Mouse (Mus musculus): ENCODE measurements around the gene Osgin1.

Osgin1 gene

GRCm38 (mm10) chr8:119424199-119424733 is 9.7 kb upstream of the Osgin1 start:
- no peak for DNase-seq

GRCm38 (mm10) chr8:119424740-119425139 is 9.2 kb upstream of the Osgin1 start:
- peak in 1 of 2 experiments; percentile 55 for DNase-seq

GRCm38 (mm10) chr8:119425533-119425932 is 8.4 kb upstream of the Osgin1 start:
- peak in 1 of 2 experiments; percentile 51 for DNase-seq

- no peak for DNase-seq
Observed at GRCm38 (mm10) chr8:119426069-119426735, 7.7 kb upstream of the Osgin1 start.

GRCm38 (mm10) chr8:119427634-119428349 is 6.1 kb upstream of the Osgin1 start:
- no peak for DNase-seq

- DNase-seq, result no peak
Observed at GRCm38 (mm10) chr8:119428350-119428740, 5.6 kb upstream of the Osgin1 start.

GRCm38 (mm10) chr8:119428766-119429327 is 5.1 kb upstream of the Osgin1 start:
- no peak for DNase-seq

GRCm38 (mm10) chr8:119429552-119429951 is 4.4 kb upstream of the Osgin1 start:
- DNase-seq, result no peak

GRCm38 (mm10) chr8:119430250-119430649 is 3.7 kb upstream of the Osgin1 start:
- DNase-seq, result no peak

- DNase-seq, result no peak
Observed at GRCm38 (mm10) chr8:119430690-119431089, 3.2 kb upstream of the Osgin1 start.

GRCm38 (mm10) chr8:119432372-119432771 is 1.6 kb upstream of the Osgin1 start:
- DNase-seq, result no peak

GRCm38 (mm10) chr8:119434569-119434968 is 645 bp downstream of the Osgin1 start:
- no peak for DNase-seq

GRCm38 (mm10) chr8:119435527-119435926 is 1.6 kb downstream of the Osgin1 start:
- DNase-seq, result no peak

GRCm38 (mm10) chr8:119436331-119436730 is 2.4 kb downstream of the Osgin1 start:
- DNase-seq, result no peak

- DNase-seq, result peak in 1 of 2 experiments; percentile 33
Observed at GRCm38 (mm10) chr8:119436933-119437332, 3.0 kb downstream of the Osgin1 start.

- no peak for DNase-seq
Observed at GRCm38 (mm10) chr8:119437506-119437905, 3.6 kb downstream of the Osgin1 start.

- no peak for DNase-seq
Observed at GRCm38 (mm10) chr8:119438876-119439275, 5.0 kb downstream of the Osgin1 start.

GRCm38 (mm10) chr8:119439424-119439823 is 5.5 kb downstream of the Osgin1 start:
- DNase-seq, result no peak

- DNase-seq, result no peak
Observed at GRCm38 (mm10) chr8:119439893-119440249, 5.9 kb downstream of the Osgin1 start.

- no peak for DNase-seq
Observed at GRCm38 (mm10) chr8:119440250-119440951, 6.5 kb downstream of the Osgin1 start.

- DNase-seq, result no peak
Observed at GRCm38 (mm10) chr8:119440952-119441270, 7.0 kb downstream of the Osgin1 start.

- DNase-seq, result no peak
Observed at GRCm38 (mm10) chr8:119442013-119442412, 8.1 kb downstream of the Osgin1 start.

GRCm38 (mm10) chr8:119442970-119443369 is 9.0 kb downstream of the Osgin1 start:
- no peak for DNase-seq
